Mouse (Mus musculus): ENCODE results near the gene Ccdc24. TPM values are rescaled to one million over a fixed set of nuclear protein-coding genes. Genes with fewer than 3 reads are reported as not detected.

Gene Ccdc24
- total and polyA plus RNA-seq, 3 experiments, result 0.19 to 0.36 TPM; not detected in 1

GRCm38 (mm10) chr4:117891738-117892161 is 19.4 kb upstream of the Ccdc24 start, which contains the start of gene Dph2 (continued):
- TF ChIP-seq ZMIZ1 (IDR thresholded peaks at IDR 0.05; ENCODE audit: low read depth, low read length) (no peak), UBTF (IDR thresholded peaks at IDR 0.05; ENCODE audit: borderline replicate concordance, insufficient read depth, low read depth, low read length) (no peak), RAD21 (IDR thresholded peaks at IDR 0.05; ENCODE audit: low read depth, low read length) (no peak), GABPA (IDR thresholded peaks at IDR 0.05; ENCODE audit: low read depth, low read length) (no peak), ETS1 (IDR thresholded peaks at IDR 0.05; ENCODE audit: low read depth, low read length) (no peak), ZKSCAN1 (IDR thresholded peaks at IDR 0.05; ENCODE audit: low read depth, low read length) (no peak), ZC3H11A (IDR thresholded peaks at IDR 0.05; ENCODE audit: low read depth, low read length) (no peak), ELF1 (IDR thresholded peaks at IDR 0.05; ENCODE audit: low read depth, low read length) (peak; percentile 96), MXI1 (IDR thresholded peaks at IDR 0.05; ENCODE audit: low read depth, low read length) (peak; percentile 99), JUND (IDR thresholded peaks at IDR 0.05; ENCODE audit: low read depth, low read length) (no peak), MAX (IDR thresholded peaks at IDR 0.05; ENCODE audit: low read length) (peak; percentile 85), MEF2A (IDR thresholded peaks at IDR 0.05; ENCODE audit: extremely low read depth, insufficient replicate concordance, low read depth, low read length, poor library complexity, severe bottlenecking) (no peak), E2F4 (IDR thresholded peaks at IDR 0.05; ENCODE audit: borderline replicate concordance, low read depth, low read length) (no peak), NELFE (IDR thresholded peaks at IDR 0.05; ENCODE audit: low read depth, low read length) (peak; percentile 72), SIN3A (IDR thresholded peaks at IDR 0.05; ENCODE audit: low read length) (peak; percentile 98)

- Histone ChIP-seq H3K27me3 (ENCODE audit: control insufficient read depth in 1 of 2, insufficient read depth in 2 of 2, low read length in 2 of 2) (no peaks in the 10 kb centered on the region), H3K79me2 (ENCODE audit: control insufficient read depth, insufficient read depth, low read length, poor library complexity) (peaks cover 23% of the 10 kb centered on the region), H3K9me3 (replicated peaks; ENCODE audit: insufficient read depth, low read length) (no peaks in the 10 kb centered on the region), H3K36me3 (ENCODE audit: control insufficient read depth in 1 of 2, insufficient read depth in 2 of 2, low read length in 2 of 2) (no peaks in the 10 kb centered on the region; a peak in 1 of 4 replicates), H3K4me3 (ENCODE audit: control insufficient read depth in 1 of 2, insufficient read depth in 1 of 2, low read depth in 2 of 2, low read length in 2 of 2) (peak overlapping the region; percentile 88 to 91; a peak in 3 of 4 replicates), H3K4me1 (ENCODE audit: control insufficient read depth in 1 of 2, insufficient read depth in 2 of 2, low read length in 2 of 2) (peaks cover 0 to 11% of the 10 kb centered on the region in 2 experiments; a peak in 3 of 4 replicates), H3K27ac (ENCODE audit: control insufficient read depth, low read depth, low read length) (no peak overlapping the region), H3K9ac (ENCODE audit: control insufficient read depth, low read depth, low read length, poor library complexity, severe bottlenecking) (peak overlapping the region; percentile 79)
- TF ChIP-seq SIN3A (IDR thresholded peaks at IDR 0.05; ENCODE audit: low read length) (no peak), USF1 (IDR thresholded peaks at IDR 0.05; ENCODE audit: low read depth, low read length) (no peak), CHD1 (IDR thresholded peaks at IDR 0.05; ENCODE audit: low read depth, low read length) (no peak), ZNF384 (IDR thresholded peaks at IDR 0.05; ENCODE audit: low read depth, low read length) (no peak), ZKSCAN1 (IDR thresholded peaks at IDR 0.05; ENCODE audit: low read depth, low read length) (no peak), ZMIZ1 (IDR thresholded peaks at IDR 0.05; ENCODE audit: low read depth, low read length) (no peak), MAX (IDR thresholded peaks at IDR 0.05; ENCODE audit: low read length) (no peak), CHD2 (IDR thresholded peaks at IDR 0.05; ENCODE audit: low read length) (no peak), ETS1 (IDR thresholded peaks at IDR 0.05; ENCODE audit: low read depth, low read length) (no peak), TBP (IDR thresholded peaks at IDR 0.05; ENCODE audit: low read depth, low read length) (no peak), MAZ (IDR thresholded peaks at IDR 0.05; ENCODE audit: low read depth, low read length) (no peak), TCF12 (IDR thresholded peaks at IDR 0.05; ENCODE audit: low read depth, low read length) (no peak)
- no peak for DNase-seq (ENCODE audit: low read depth, low spot score)
These were observed 18.4 kb upstream of the Ccdc24 start for GRCm38 (mm10) chr4:117890750-117891149.

Measured in MEL (cell line).